Mouse (Mus musculus): ENCODE measurements around the gene Slc30a4. TPM values are rescaled to one million over a fixed set of nuclear protein-coding genes. Genes with fewer than 3 reads are reported as not detected.

The Slc30a4 gene
- polyA plus RNA-seq (2012; fragmentation: generic; extraction: Trizol), result 19.7 TPM
- long read RNA-seq, experiment 1, full-length matches to known transcripts, result 7 of 15 reads
- long read RNA-seq, experiment 1, partial matches to known transcripts, result 0 of 15 reads
- long read RNA-seq, experiment 1, other reads (novel, unspliced or antisense), result 8 of 15 reads
- long read RNA-seq, experiment 2, full-length matches to known transcripts, result 27 of 39 reads
- long read RNA-seq, experiment 2, partial matches to known transcripts, result 5 of 39 reads
- long read RNA-seq, experiment 2, other reads (novel, unspliced or antisense), result 7 of 39 reads

GRCm38 (mm10) chr2:122702181-122703036 lies at the start of gene Slc30a4:
TSS of gene Slc30a4 (minus strand) at chr2:122702663.
- peaks cover 47% of the 10 kb centered on the region for H3K79me2 ChIP-seq (ENCODE audit: control insufficient read depth, insufficient read depth)
- no peaks in the 10 kb centered on the region for H3K27me3 ChIP-seq (ENCODE audit: control insufficient read depth, insufficient read depth, insufficient read length)
- H3K79me3 ChIP-seq (ENCODE audit: low read depth), result peaks cover 43% of the 10 kb centered on the region
- TF ChIP-seq MYOG (IDR thresholded peaks at IDR 0.05; ENCODE audit: control insufficient read depth, extremely low read depth, insufficient read length) (no peak), USF1 (IDR thresholded peaks at IDR 0.05; ENCODE audit: low read depth) (no peak), MYOD1 (IDR thresholded peaks at IDR 0.05; ENCODE audit: control insufficient read depth, insufficient read length, low read depth) (no peak), CEBPB (IDR thresholded peaks at IDR 0.05; ENCODE audit: low read depth) (no peak), FOSL1 (IDR thresholded peaks at IDR 0.05; ENCODE audit: insufficient read depth, low read length, poor library complexity, severe bottlenecking) (no peak), MAX (IDR thresholded peaks at IDR 0.05) (peak; percentile 56), CTCF (IDR thresholded peaks at IDR 0.05; ENCODE audit: control insufficient read depth, insufficient read depth, insufficient read length) (peak; percentile 71)
- peaks cover 13% of the 10 kb centered on the region for H3K36me3 ChIP-seq (ENCODE audit: control insufficient read depth, insufficient read depth)
- H3K4me3 ChIP-seq (ENCODE audit: insufficient read depth, poor library complexity, severe bottlenecking), result peak within 1 kb of the TSS; percentile 77
- H3ac ChIP-seq (ENCODE audit: control insufficient read depth, insufficient read length, low read depth), result peak within 1 kb of the TSS; percentile 99

- peaks cover 74% of the 10 kb centered on the region for H3K36me3 ChIP-seq (ENCODE audit: control insufficient read depth, insufficient read depth)
- peaks cover 5% of the 10 kb centered on the region for H3K79me3 ChIP-seq (ENCODE audit: low read depth)
- peaks cover 20% of the 10 kb centered on the region for H3K79me2 ChIP-seq (ENCODE audit: control insufficient read depth, insufficient read depth)
- no peak for TF ChIP-seq MYOD1 (IDR thresholded peaks at IDR 0.05; ENCODE audit: control insufficient read depth, insufficient read length, low read depth)
- no peak for TF ChIP-seq MYOG (IDR thresholded peaks at IDR 0.05; ENCODE audit: control insufficient read depth, extremely low read depth, insufficient read length)
- TF ChIP-seq MAX (IDR thresholded peaks at IDR 0.05), result no peak
- TF ChIP-seq CTCF (IDR thresholded peaks at IDR 0.05; ENCODE audit: control insufficient read depth, insufficient read depth, insufficient read length), result no peak
- no peak for TF ChIP-seq USF1 (IDR thresholded peaks at IDR 0.05; ENCODE audit: low read depth)
- no peak for TF ChIP-seq FOSL1 (IDR thresholded peaks at IDR 0.05; ENCODE audit: insufficient read depth, low read length, poor library complexity, severe bottlenecking)
- no peak for TF ChIP-seq CEBPB (IDR thresholded peaks at IDR 0.05; ENCODE audit: low read depth)
- no peak overlapping the region for H3ac ChIP-seq (ENCODE audit: control insufficient read depth, insufficient read length, low read depth)
- no peaks in the 10 kb centered on the region for H3K27me3 ChIP-seq (ENCODE audit: control insufficient read depth, insufficient read depth, insufficient read length)
- no peak overlapping the region for H3K4me3 ChIP-seq (ENCODE audit: insufficient read depth, poor library complexity, severe bottlenecking)
These were observed 44.0 kb upstream of the Slc30a4 start for GRCm38 (mm10) chr2:122746461-122746860.

- H3K79me2 ChIP-seq (ENCODE audit: control insufficient read depth, insufficient read depth), result peaks cover 50% of the 10 kb centered on the region
- H3ac ChIP-seq (ENCODE audit: control insufficient read depth, insufficient read length, low read depth), result peak overlapping the region; percentile 76
- H3K27me3 ChIP-seq (ENCODE audit: control insufficient read depth, insufficient read depth, insufficient read length), result no peaks in the 10 kb centered on the region
- H3K4me3 ChIP-seq (ENCODE audit: insufficient read depth, poor library complexity, severe bottlenecking), result peak overlapping the region; percentile 65
- TF ChIP-seq MYOD1 (IDR thresholded peaks at IDR 0.05; ENCODE audit: control insufficient read depth, insufficient read length, low read depth), result no peak
- peaks cover 19% of the 10 kb centered on the region for H3K36me3 ChIP-seq (ENCODE audit: control insufficient read depth, insufficient read depth)
- peaks cover 22% of the 10 kb centered on the region for H3K79me3 ChIP-seq (ENCODE audit: low read depth)
These were observed 36.6 kb upstream of the Slc30a4 start for GRCm38 (mm10) chr2:122739023-122739422.

- H3K79me2 ChIP-seq (ENCODE audit: control insufficient read depth, insufficient read depth), result peaks cover 47% of the 10 kb centered on the region
- H3ac ChIP-seq (ENCODE audit: control insufficient read depth, insufficient read length, low read depth), result peak within 1 kb of the TSS; percentile 76
- H3K27me3 ChIP-seq (ENCODE audit: control insufficient read depth, insufficient read depth, insufficient read length), result no peaks in the 10 kb centered on the region
- peak within 1 kb of the TSS; percentile 65 for H3K4me3 ChIP-seq (ENCODE audit: insufficient read depth, poor library complexity, severe bottlenecking)
- H3K79me3 ChIP-seq (ENCODE audit: low read depth), result peaks cover 20% of the 10 kb centered on the region
- TF ChIP-seq CEBPB (IDR thresholded peaks at IDR 0.05; ENCODE audit: low read depth), result no peak
- no peak for TF ChIP-seq MAX (IDR thresholded peaks at IDR 0.05)
- TF ChIP-seq FOSL1 (IDR thresholded peaks at IDR 0.05; ENCODE audit: insufficient read depth, low read length, poor library complexity, severe bottlenecking), result no peak
- no peak for TF ChIP-seq USF1 (IDR thresholded peaks at IDR 0.05; ENCODE audit: low read depth)
- no peak for TF ChIP-seq MYOD1 (IDR thresholded peaks at IDR 0.05; ENCODE audit: control insufficient read depth, insufficient read length, low read depth)
- TF ChIP-seq MYOG (IDR thresholded peaks at IDR 0.05; ENCODE audit: control insufficient read depth, extremely low read depth, insufficient read length), result no peak
- TF ChIP-seq CTCF (IDR thresholded peaks at IDR 0.05; ENCODE audit: control insufficient read depth, insufficient read depth, insufficient read length), result no peak
- H3K36me3 ChIP-seq (ENCODE audit: control insufficient read depth, insufficient read depth), result peaks cover 11% of the 10 kb centered on the region
These were observed 35.7 kb upstream of the Slc30a4 start, which contains the start of gene Bloc1s6 for GRCm38 (mm10) chr2:122737894-122738830. TSS of gene Bloc1s6 (plus strand) at chr2:122738503.

- Histone ChIP-seq H3K79me3 (ENCODE audit: low read depth) (no peaks in the 10 kb centered on the region), H3K79me2 (ENCODE audit: control insufficient read depth, insufficient read depth) (no peaks in the 10 kb centered on the region), H3K4me3 (ENCODE audit: insufficient read depth, poor library complexity, severe bottlenecking) (no peak overlapping the region), H3ac (ENCODE audit: control insufficient read depth, insufficient read length, low read depth) (no peak overlapping the region), H3K27me3 (ENCODE audit: control insufficient read depth, insufficient read depth, insufficient read length) (no peaks in the 10 kb centered on the region), H3K36me3 (ENCODE audit: control insufficient read depth, insufficient read depth) (no peaks in the 10 kb centered on the region)
- TF ChIP-seq FOSL1 (IDR thresholded peaks at IDR 0.05; ENCODE audit: insufficient read depth, low read length, poor library complexity, severe bottlenecking) (peak; percentile 97), CTCF (IDR thresholded peaks at IDR 0.05; ENCODE audit: control insufficient read depth, insufficient read depth, insufficient read length) (no peak), USF1 (IDR thresholded peaks at IDR 0.05; ENCODE audit: low read depth) (peak; percentile 94), MAX (IDR thresholded peaks at IDR 0.05) (peak; percentile 41), MYOG (IDR thresholded peaks at IDR 0.05; ENCODE audit: control insufficient read depth, extremely low read depth, insufficient read length) (no peak), MYOD1 (IDR thresholded peaks at IDR 0.05; ENCODE audit: control insufficient read depth, insufficient read length, low read depth) (peak; percentile 23)
These were observed 29.0 kb upstream of the Slc30a4 start for GRCm38 (mm10) chr2:122731456-122731855.
